Mouse (Mus musculus) C2C12 (cell line): Measurements from ENCODE around the gene Gmpr.

Experiments
- CTCF ChIP-seq: IDR thresholded peaks from one replicate; pipeline ENCODE4 v1.5.1; 2011; ENCODE audit not compliant: control insufficient read depth, insufficient read depth, insufficient read length
- FOSL1 ChIP-seq: IDR thresholded peaks from one replicate; pipeline ENCODE4 v1.8.0; 2011; ENCODE audit warnings: mild to moderate bottlenecking, low read length; ENCODE audit not compliant: poor library complexity, insufficient read depth, severe bottlenecking
- MYOD1 ChIP-seq: IDR thresholded peaks from one replicate; pipeline ENCODE4 v1.6.1; 2011; ENCODE audit warnings: low read depth; ENCODE audit not compliant: control insufficient read depth, insufficient read length
- MYOG ChIP-seq: IDR thresholded peaks from one replicate; pipeline ENCODE4 v1.6.1; 2011; ENCODE audit not compliant: control insufficient read depth, insufficient read length; ENCODE audit errors: extremely low read depth
- USF1 ChIP-seq: IDR thresholded peaks from one replicate; pipeline ENCODE4 v1.6.1; 2011; ENCODE audit warnings: low read depth, mild to moderate bottlenecking, control low read depth, moderate library complexity

GRCm38 (mm10) chr13:45595416-45595815, 88.2 kb downstream of the Gmpr start:
- TF ChIP-seq MYOG (no peak), CTCF (no peak), USF1 (no peak), MYOD1 (no peak), FOSL1 (no peak)
